8 mouse cellular contexts compared by ENCODE assay signal in the genomic region with DNA sequence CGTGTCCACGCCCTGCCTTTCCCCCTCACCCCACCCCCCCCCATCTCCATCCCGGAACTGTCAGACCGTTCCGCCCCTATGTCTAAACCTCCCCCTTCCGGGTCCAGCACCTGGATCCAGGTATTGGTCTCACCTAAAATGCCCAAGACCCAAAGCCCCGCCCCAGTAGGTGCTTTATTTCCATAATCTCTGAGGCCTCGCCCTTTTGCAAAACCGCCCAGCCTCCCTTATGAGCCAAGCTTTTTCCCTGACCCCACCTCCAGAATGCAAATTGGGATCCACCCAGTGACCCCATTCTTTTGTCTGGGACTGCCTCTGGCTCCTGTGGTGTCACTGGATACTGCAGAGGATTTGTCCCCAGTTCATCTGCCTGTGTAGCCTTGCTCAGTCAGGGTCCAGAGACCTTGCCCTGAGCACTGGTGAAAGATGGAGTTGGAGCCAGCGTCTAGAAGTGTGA. TPM values are rescaled to one million over a fixed set of nuclear protein-coding genes. Genes with fewer than 3 reads are reported as not detected.
DNase-seq lines count a peak whose midpoint lies in the region; ATAC-seq and TF ChIP-seq lines count a peak whose summit lies in the region.

A gene (minus strand): TSS at position 430 of the 457 bp plus-strand sequence.

- peaks cover 2% of the 10 kb centered on the region; the same call in 1 of the 2 replicates for H3K4me1 ChIP-seq in cortical plate, adult 2 months (ENCODE audit: control insufficient read depth, insufficient read depth, low read length)
- H3K4me1 ChIP-seq in kidney, adult 2 months (ENCODE audit: control insufficient read depth, insufficient read depth, low read length), result no peaks in the 10 kb centered on the region; the same call in 1 of the 2 replicates
- H3K4me1 ChIP-seq in limb, embryonic 13.5 days, result peaks cover 12% of the 10 kb centered on the region
- H3K4me1 ChIP-seq in midbrain, embryonic 16.5 days (ENCODE audit: control insufficient read depth, insufficient read depth, low read length), result peaks cover 8% of the 10 kb centered on the region

- no peaks in the 10 kb centered on the region for H3K36me3 ChIP-seq in C2C12 (ENCODE audit: control insufficient read depth, insufficient read depth)
- H3K36me3 ChIP-seq in kidney, adult 2 months (ENCODE audit: control insufficient read depth, insufficient read depth, low read length), result no peaks in the 10 kb centered on the region
- no peaks in the 10 kb centered on the region for H3K36me3 ChIP-seq in limb, embryonic 13.5 days
- no peaks in the 10 kb centered on the region for H3K36me3 ChIP-seq in midbrain, embryonic 16.5 days (ENCODE audit: control insufficient read depth, insufficient read depth, low read length)

- TF ChIP-seq CTCF in C2C12 (IDR thresholded peaks at IDR 0.05; ENCODE audit: control insufficient read depth, insufficient read depth, insufficient read length), result no peak
- no peak for TF ChIP-seq CTCF in cortical plate, adult 2 months (IDR thresholded peaks at IDR 0.05; ENCODE audit: extremely low read depth, insufficient read depth, low read length)
- TF ChIP-seq CTCF in kidney, adult 2 months (conservative IDR thresholded peaks at IDR 0.05; ENCODE audit: insufficient read depth, insufficient read length, low read depth, low read length), result no peak

- H3K79me3 ChIP-seq in C2C12 (ENCODE audit: low read depth), result no peaks in the 10 kb centered on the region

- H3K79me2 ChIP-seq in C2C12 (ENCODE audit: control insufficient read depth, insufficient read depth), result peaks cover 5% of the 10 kb centered on the region

- peak within 1 kb of the TSS; percentile 66 for H3K9ac ChIP-seq in limb, embryonic 13.5 days
- H3K9ac ChIP-seq in midbrain, embryonic 16.5 days (ENCODE audit: low read depth, low read length), result peak within 1 kb of the TSS; percentile 89

- no peak for TF ChIP-seq POLR2A in cortical plate, adult 2 months (IDR thresholded peaks at IDR 0.05; ENCODE audit: extremely low read depth, insufficient read depth, low read length)
- no peak for TF ChIP-seq POLR2A in kidney, adult 2 months (IDR thresholded peaks at IDR 0.05; ENCODE audit: low read depth, low read length)

- peak within 1 kb of the TSS; percentile 94 for H3K4me2 ChIP-seq in limb, embryonic 13.5 days (replicated peaks)
- H3K4me2 ChIP-seq in midbrain, embryonic 16.5 days (ENCODE audit: low read length), result peak within 1 kb of the TSS; percentile 98

- ATAC-seq in limb, embryonic 13.5 days (ENCODE audit: low FRiP score, low read depth), result peak; percentile 55
- ATAC-seq in midbrain, embryonic 16.5 days, result peak; percentile 69

- no peaks in the 10 kb centered on the region for H3K27me3 ChIP-seq in C2C12 (ENCODE audit: control insufficient read depth, insufficient read depth, insufficient read length)
- H3K27me3 ChIP-seq in kidney, adult 2 months (replicated peaks; ENCODE audit: control insufficient read depth, insufficient read depth, low read length), result no peaks in the 10 kb centered on the region
- no peaks in the 10 kb centered on the region for H3K27me3 ChIP-seq in limb, embryonic 13.5 days
- no peaks in the 10 kb centered on the region for H3K27me3 ChIP-seq in midbrain, embryonic 16.5 days (ENCODE audit: control insufficient read depth, insufficient read depth, low read depth, low read length)

- H3K4me3 ChIP-seq in C2C12 (ENCODE audit: insufficient read depth, poor library complexity, severe bottlenecking), result peak within 1 kb of the TSS; percentile 50
- peak within 1 kb of the TSS; percentile 85 for H3K4me3 ChIP-seq in cortical plate, adult 2 months (ENCODE audit: insufficient read depth, low read length)
- peak within 1 kb of the TSS; percentile 82 for H3K4me3 ChIP-seq in kidney, adult 2 months (ENCODE audit: insufficient read depth, low read depth, low read length)
- H3K4me3 ChIP-seq in limb, embryonic 13.5 days, result peak within 1 kb of the TSS; percentile 56
- peak within 1 kb of the TSS; percentile 66 for H3K4me3 ChIP-seq in midbrain, embryonic 16.5 days (ENCODE audit: low read depth, low read length)

- no peaks in the 10 kb centered on the region for H3K9me3 ChIP-seq in limb, embryonic 13.5 days
- no peaks in the 10 kb centered on the region for H3K9me3 ChIP-seq in midbrain, embryonic 16.5 days (replicated peaks; ENCODE audit: control insufficient read depth, low read length, poor library complexity, severe bottlenecking)

- H3ac ChIP-seq in C2C12 (ENCODE audit: control insufficient read depth, insufficient read length, low read depth), result peak within 1 kb of the TSS; percentile 65

- WGBS in kidney, adult 2 months, result 5% methylated on average over 10 of the region's 10 CpGs
- 2% methylated on average over 10 of the region's 10 CpGs for WGBS in limb, embryonic 13.5 days
- WGBS in midbrain, embryonic 16.5 days, result 2% methylated on average over 10 of the region's 10 CpGs

- no peak within 1 kb of the TSS; the same call in 1 of the 2 replicates for H3K27ac ChIP-seq in cortical plate, adult 2 months (ENCODE audit: insufficient read depth, low read length)
- peak within 1 kb of the TSS; percentile 88 for H3K27ac ChIP-seq in kidney, adult 2 months (ENCODE audit: insufficient read depth, low read depth, low read length)
- H3K27ac ChIP-seq in limb, embryonic 13.5 days, result no peak within 1 kb of the TSS
- H3K27ac ChIP-seq in midbrain, embryonic 16.5 days (ENCODE audit: low read length), result 0 out of 2 replicates have a peak within 1 kb of the TSS, but pooled peaks have one; percentile 39

- DNase-seq in ZHBTc4 (ENCODE audit: low read depth, low spot score), result peak; percentile 95
- peak; percentile 53 for DNase-seq in heart, adult 8-10 months (ENCODE audit: low spot score)
- DNase-seq in kidney, adult 2 months, result peak; percentile 92
- no peak for DNase-seq in natural killer cell, adult 2 months (ENCODE audit: low spot score in 2 of 2)

TF ChIP-seq in C2C12, 6 proteins besides CTCF, POLR2A, EP300 and RAD21:
- TF ChIP-seq CEBPB (IDR thresholded peaks at IDR 0.05; ENCODE audit: low read depth) (no peak), USF1 (IDR thresholded peaks at IDR 0.05; ENCODE audit: low read depth) (no peak), FOSL1 (IDR thresholded peaks at IDR 0.05; ENCODE audit: insufficient read depth, low read length, poor library complexity, severe bottlenecking) (no peak), MAX (IDR thresholded peaks at IDR 0.05) (no peak), MYOG (IDR thresholded peaks at IDR 0.05; ENCODE audit: control insufficient read depth, extremely low read depth, insufficient read length) (no peak), MYOD1 (IDR thresholded peaks at IDR 0.05; ENCODE audit: control insufficient read depth, insufficient read length, low read depth) (no peak)

RNA-seq across cellular contexts. Expression of the gene that starts here (rescaled TPM):
- polyA plus RNA-seq in C2C12 (2012; fragmentation: generic; extraction: Trizol), result 22.2 TPM
- 46.2 and 47.0 TPM in 2 replicates for polyA plus RNA-seq in cortical plate, adult 2 months (2012; rRNA removed)
- 10 to 100 TPM; 19.1 to 31.0 (median 23.4) TPM for total RNA-seq in heart, adult 8-10 months (2022)
- polyA plus RNA-seq in kidney, adult 2 months (2012; rRNA removed), result 850 and 987 TPM in 2 replicates
- polyA plus RNA-seq in limb, embryonic 13.5 days (2015; fragmentation: Nextera tagmentation; extraction: Ambion mirVana), result 2.9 and 3.8 TPM in 2 replicates
- 11.9 and 13.6 TPM in 2 replicates for polyA plus RNA-seq in midbrain, embryonic 16.5 days (2015; fragmentation: Nextera tagmentation; extraction: Ambion mirVana)

Comparison
In these comparisons a context has a peak if more than half of its experiments do, and no peak if none do; other contexts are left out.
1. RNA of the gene that starts here (polyA plus RNA-seq): 850 to 987 TPM in kidney, adult 2 months; 46.2 to 47.0 TPM in cortical plate, adult 2 months, 22.2 TPM in C2C12 (single experiment), 11.9 to 13.6 TPM in midbrain, embryonic 16.5 days and 2.9 to 3.8 TPM in limb, embryonic 13.5 days; every median in the first group is over 10 times any median in the second.
2. DNase-seq: peak in ZHBTc4 (single experiment), heart, adult 8-10 months (single experiment) and kidney, adult 2 months (single experiment); none in natural killer cell, adult 2 months (0 of 2).
3. H3K27ac ChIP-seq: peak in kidney, adult 2 months (single experiment) and midbrain, embryonic 16.5 days (single experiment); none in cortical plate, adult 2 months (single experiment) and limb, embryonic 13.5 days (single experiment).
4. Peak in every context shown above with its lines, with median percentiles within 50 percentile points of each other: H3K4me3 ChIP-seq.